18 mouse cellular contexts compared by ENCODE assay signal in the genomic region with DNA sequence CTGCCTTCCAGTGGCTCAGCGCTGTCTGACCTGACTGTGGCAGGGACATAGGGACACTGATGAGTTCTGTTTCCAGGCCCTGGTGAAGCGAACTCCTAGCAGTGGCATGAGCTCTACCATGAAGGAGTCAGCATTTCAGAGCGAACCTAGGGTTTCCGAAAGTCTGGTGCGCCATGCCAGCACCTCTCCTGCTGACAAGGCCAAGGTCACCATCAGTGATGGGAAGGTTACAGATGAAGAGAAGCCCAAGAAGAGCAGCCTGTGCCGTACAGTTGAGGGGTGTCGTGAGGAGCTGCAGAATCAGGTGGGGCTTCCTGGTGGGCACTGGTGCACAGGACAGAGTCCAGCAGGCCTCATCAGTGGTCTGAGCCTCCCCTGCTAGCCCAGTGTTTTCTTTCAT.
"Had no signal": no experiment of that assay in that cellular context is flagged by ENCODE, and none has a peak within 500 bp of the region (broad histone marks: within the 10 kb centered on the region; RNA-seq: fewer than 3 reads in every experiment).

No protein-coding gene starts in this region.

- H3K4me1 ChIP-seq: midbrain, embryonic 10.5 days; midbrain, embryonic 13.5 days; neural tube, embryonic 13.5 days; neural tube, embryonic 15.5 days had no signal

- ATAC-seq: midbrain, embryonic 13.5 days; midbrain, embryonic 16.5 days had no signal

- H3K27me3 ChIP-seq: midbrain, embryonic 13.5 days; neural tube, embryonic 13.5 days; neural tube, embryonic 15.5 days had no signal

- H3K27ac ChIP-seq: midbrain, embryonic 10.5 days; midbrain, embryonic 13.5 days; neural tube, embryonic 13.5 days; neural tube, embryonic 15.5 days had no signal

- H3K9ac ChIP-seq: lung, embryonic 14.5 days; midbrain, embryonic 13.5 days; neural tube, embryonic 13.5 days; neural tube, embryonic 15.5 days had no signal

- DNase-seq: lung, adult 18-20 months; lung, embryonic 14.5 days; lung, postnatal 10 days; lung, postnatal 4 days; retina, postnatal 1 day; right cerebral cortex, adult 18-20 months; right cerebral cortex, postnatal 25 days; right cerebral cortex, postnatal 4 days; spleen, adult 18-20 months; thymus, adult 18-20 months; thymus, postnatal 14 days; thymus, postnatal 36 days had no signal

- H3K4me2 ChIP-seq: lung, embryonic 14.5 days; midbrain, embryonic 13.5 days; neural tube, embryonic 13.5 days; neural tube, embryonic 15.5 days had no signal

- H3K4me3 ChIP-seq: midbrain, embryonic 10.5 days; midbrain, embryonic 13.5 days; myocyte; neural tube, embryonic 13.5 days; neural tube, embryonic 15.5 days had no signal

- H3K9me3 ChIP-seq: midbrain, embryonic 10.5 days; midbrain, embryonic 13.5 days; neural tube, embryonic 13.5 days; neural tube, embryonic 15.5 days had no signal
